Mouse (Mus musculus) intestine, embryonic 15.5 days (tissue): ENCODE results near the gene Hoxa5. TPM values are rescaled to one million over a fixed set of nuclear protein-coding genes. Genes with fewer than 3 reads are reported as not detected.

Experiments used
- ATAC-seq: fragments of 200-750 bp; cut with Nextera tagmentation; 2 replicates; pipeline ENCODE4 v1.8.0; 2017; ENCODE audit warnings: moderate TSS enrichment, moderate library complexity
- H3K27ac ChIP-seq: fragments of 300-500 bp; sonication (generic); 2 replicates; pipeline ENCODE4 v1.5.1; 2015; ENCODE audit warnings: mild to moderate bottlenecking, inconsistent platforms
- H3K27me3 ChIP-seq: fragments of 300-500 bp; sonication (generic); replicated peaks from 2 replicates; pipeline ENCODE4 v1.6.1; 2015; ENCODE audit warnings: inconsistent platforms
- H3K36me3 ChIP-seq: fragments of 300-500 bp; sonication (generic); 2 replicates; pipeline ENCODE4 v1.6.1; 2015; ENCODE audit warnings: inconsistent platforms
- H3K4me1 ChIP-seq: fragments of 300-500 bp; sonication (generic); replicated peaks from 2 replicates; pipeline ENCODE4 v1.6.1; 2015; ENCODE audit warnings: inconsistent platforms
- H3K4me2 ChIP-seq: fragments of 300-500 bp; sonication (generic); replicated peaks from 2 replicates; pipeline ENCODE4 v1.6.1; 2015; ENCODE audit warnings: mild to moderate bottlenecking, inconsistent platforms
- H3K4me3 ChIP-seq: fragments of 300-500 bp; sonication (generic); replicated peaks from 2 replicates; pipeline ENCODE4 v1.5.1; 2015; ENCODE audit warnings: inconsistent platforms
- H3K9ac ChIP-seq: fragments of 300-500 bp; sonication (generic); 2 replicates; pipeline ENCODE4 v1.6.1; 2015; ENCODE audit warnings: inconsistent platforms
- H3K9me3 ChIP-seq: fragments of 300-500 bp; sonication (generic); 2 replicates; pipeline ENCODE4 v1.6.1; 2016; ENCODE audit warnings: inconsistent platforms
- WGBS: fragments of 180-500 bp; shearing (Covaris S2); methylation state at CpG from one replicate; pipeline ENCODE4 v1.1.7; 2015; 5-methylcytosine and 5-hydroxymethylcytosine counted together
- polyA plus RNA-seq: library from polyadenylated mRNA; unstranded; fragments of >200 nt; fragmentation: Nextera tagmentation; extraction: Ambion mirVana; gene quantifications from 2 replicates; pipeline ENCODE4 v1.2.1, GENCODE M21; 2015

Hoxa5 gene
- polyA plus RNA-seq, 1 experiment from 2014 or later = 25.1 TPM

- Histone ChIP-seq H3K9ac (no peak overlapping the region), H3K4me3 (0 out of 2 replicates have a peak overlapping the region, but pooled peaks have one; percentile 9), H3K27me3 (peaks cover 57% of the 10 kb centered on the region), H3K36me3 (no peaks in the 10 kb centered on the region), H3K4me1 (peaks cover 34% of the 10 kb centered on the region), H3K4me2 (peak overlapping the region; percentile 91), H3K27ac (0 out of 2 replicates have a peak overlapping the region, but pooled peaks have one; percentile 33), H3K9me3 (no peaks in the 10 kb centered on the region)
- ATAC-seq = no peak
Measured at GRCm38 (mm10) chr6:52207684-52207976, 3.2 kb upstream of the Hoxa5 start.

- Histone ChIP-seq H3K27ac (0 out of 2 replicates have a peak overlapping the region, but pooled peaks have one; percentile 33), H3K9me3 (no peaks in the 10 kb centered on the region), H3K27me3 (peaks cover 55% of the 10 kb centered on the region)
Measured at GRCm38 (mm10) chr6:52206882-52207683, 2.7 kb upstream of the Hoxa5 start.

GRCm38 (mm10) chr6:52205638-52206621 lies 1.5 kb upstream of the Hoxa5 start:
- peak overlapping the region; percentile 45 for H3K27ac ChIP-seq
- peaks cover 27% of the 10 kb centered on the region for H3K4me1 ChIP-seq
- H3K9me3 ChIP-seq = no peaks in the 10 kb centered on the region
- peak overlapping the region; percentile 14 for H3K4me3 ChIP-seq
- ATAC-seq = no peak
- peak overlapping the region; percentile 91 for H3K4me2 ChIP-seq
- 30% methylated on average over 55 of the region's 55 CpGs for WGBS
- no peaks in the 10 kb centered on the region for H3K36me3 ChIP-seq
- peak overlapping the region; percentile 9; the same call in 1 of the 2 replicates for H3K9ac ChIP-seq
- H3K27me3 ChIP-seq = peaks cover 45% of the 10 kb centered on the region

More at GRCm38 (mm10) chr6:52206882-52207683, 2.7 kb upstream of the Hoxa5 start:
- Histone ChIP-seq H3K4me3 (peak overlapping the region; percentile 9; the same call in 1 of the 2 replicates), H3K36me3 (no peaks in the 10 kb centered on the region), H3K4me2 (peak overlapping the region; percentile 91), H3K4me1 (peaks cover 38% of the 10 kb centered on the region), H3K9ac (0 out of 2 replicates have a peak overlapping the region, but pooled peaks have one; percentile 9)
- ATAC-seq = no peak
- 30% methylated on average over 4 of the region's 4 CpGs for WGBS

- 31% methylated on average over 14 of the region's 14 CpGs for WGBS
- Histone ChIP-seq H3K4me2 (peak overlapping the region; percentile 91), H3K4me1 (peaks cover 30% of the 10 kb centered on the region), H3K4me3 (peak overlapping the region; percentile 4; the same call in 1 of the 2 replicates), H3K36me3 (no peaks in the 10 kb centered on the region), H3K9me3 (no peaks in the 10 kb centered on the region), H3K9ac (peak overlapping the region; percentile 9; the same call in 1 of the 2 replicates), H3K27me3 (peaks cover 43% of the 10 kb centered on the region), H3K27ac (peak overlapping the region; percentile 45)
- ATAC-seq = no peak
Measured at GRCm38 (mm10) chr6:52205221-52205620, 834 bp upstream of the Hoxa5 start.

- no peak for ATAC-seq
- Histone ChIP-seq H3K4me3 (peak overlapping the region; percentile 60), H3K27me3 (peaks cover 27% of the 10 kb centered on the region), H3K27ac (peak overlapping the region; percentile 73), H3K9ac (peak overlapping the region; percentile 81), H3K9me3 (no peaks in the 10 kb centered on the region), H3K4me1 (peaks cover 21% of the 10 kb centered on the region), H3K36me3 (no peaks in the 10 kb centered on the region), H3K4me2 (peak overlapping the region; percentile 91)
- WGBS = 3% methylated on average over 45 of the region's 46 CpGs
Measured at GRCm38 (mm10) chr6:52203371-52204049, 877 bp downstream of the Hoxa5 start.

DNA sequence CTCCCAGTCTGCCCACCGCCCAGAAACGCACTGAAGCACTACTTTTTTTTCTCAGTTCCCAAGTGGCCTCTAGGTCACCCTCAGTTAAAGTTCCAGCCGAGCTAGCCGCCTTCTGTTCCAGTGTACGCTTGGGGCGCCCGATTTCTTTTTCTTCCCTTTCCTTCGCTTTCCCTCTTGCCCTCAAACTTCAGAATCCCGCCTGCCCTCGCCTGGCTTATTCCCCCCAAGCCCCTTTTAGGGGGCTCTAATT lies 1.3 kb downstream of the Hoxa5 start:
- Histone ChIP-seq H3K4me1 (peaks cover 17% of the 10 kb centered on the region), H3K9ac (peak overlapping the region; percentile 81), H3K27me3 (peaks cover 24% of the 10 kb centered on the region), H3K9me3 (no peaks in the 10 kb centered on the region), H3K4me2 (peak overlapping the region; percentile 91), H3K36me3 (no peaks in the 10 kb centered on the region), H3K27ac (peak overlapping the region; percentile 73; the same call in 1 of the 2 replicates), H3K4me3 (peak overlapping the region; percentile 60)
- WGBS = 15% methylated on average over 10 of the region's 10 CpGs
- ATAC-seq = no peak

- peaks cover 16% of the 10 kb centered on the region for H3K4me1 ChIP-seq
Measured at GRCm38 (mm10) chr6:52202362-52203120, 1.8 kb downstream of the Hoxa5 start.

GRCm38 (mm10) chr6:52201269-52201668 lies 3.1 kb downstream of the Hoxa5 start:
- ATAC-seq = no peak
- peak overlapping the region; percentile 27; the same call in 1 of the 2 replicates for H3K4me3 ChIP-seq
- H3K4me2 ChIP-seq = peak overlapping the region; percentile 91
- H3K36me3 ChIP-seq = no peaks in the 10 kb centered on the region
- H3K4me1 ChIP-seq = peaks cover 16% of the 10 kb centered on the region
- H3K9me3 ChIP-seq = no peaks in the 10 kb centered on the region
- H3K27me3 ChIP-seq = peaks cover 13% of the 10 kb centered on the region
- H3K27ac ChIP-seq = peak overlapping the region; percentile 49; the same call in 1 of the 2 replicates
- 0 out of 2 replicates have a peak overlapping the region, but pooled peaks have one; percentile 14 for H3K9ac ChIP-seq
- 43% methylated on average over 1 of the region's 1 CpGs for whole genome bisulfite sequencing

More at GRCm38 (mm10) chr6:52202362-52203120, 1.8 kb downstream of the Hoxa5 start:
- Histone ChIP-seq H3K27ac (0 out of 2 replicates have a peak overlapping the region, but pooled peaks have one; percentile 52), H3K27me3 (peaks cover 22% of the 10 kb centered on the region), H3K4me3 (peak overlapping the region; percentile 60), H3K4me2 (peak overlapping the region; percentile 91), H3K9ac (peak overlapping the region; percentile 81), H3K36me3 (no peaks in the 10 kb centered on the region), H3K9me3 (no peaks in the 10 kb centered on the region)
- WGBS = 33% methylated on average over 22 of the region's 22 CpGs
- no peak for ATAC-seq

DNA sequence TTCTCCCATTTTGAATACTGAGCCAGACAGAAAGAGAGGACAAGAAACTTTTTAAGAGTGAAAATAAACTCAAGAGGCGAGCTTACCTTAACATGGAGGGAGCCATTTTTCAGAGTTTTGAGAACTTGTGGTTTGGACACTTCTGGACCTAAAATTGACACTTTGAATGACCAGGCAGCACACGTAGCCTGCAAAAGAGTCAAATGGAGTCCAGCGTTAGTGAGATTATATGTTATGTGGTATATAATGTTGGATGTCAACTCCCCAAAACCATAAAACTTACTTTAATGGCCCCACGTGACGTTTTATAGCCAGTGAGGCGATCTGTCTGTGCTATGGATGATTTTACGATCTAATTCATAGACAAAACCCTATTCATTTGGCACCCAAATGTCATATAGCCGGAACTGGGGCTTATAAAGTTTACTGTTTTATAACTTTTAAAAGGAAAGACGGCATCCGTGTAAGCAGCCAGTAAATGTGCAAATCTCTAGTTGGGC lies 3.6 kb downstream of the Hoxa5 start:
- WGBS = 21% methylated on average over 10 of the region's 10 CpGs
- no peaks in the 10 kb centered on the region for H3K9me3 ChIP-seq
- H3K27me3 ChIP-seq = peaks cover 8% of the 10 kb centered on the region; the same call in 1 of the 2 replicates
- peak overlapping the region; percentile 27 for H3K4me3 ChIP-seq
- peak overlapping the region; percentile 49 for H3K27ac ChIP-seq
- peak; percentile 68 for ATAC-seq
- peak overlapping the region; percentile 24 for H3K9ac ChIP-seq
- peaks cover 15% of the 10 kb centered on the region for H3K4me1 ChIP-seq
- no peaks in the 10 kb centered on the region for H3K36me3 ChIP-seq
- peak overlapping the region; percentile 91 for H3K4me2 ChIP-seq

- H3K4me1 ChIP-seq = peaks cover 15% of the 10 kb centered on the region; the same call in 1 of the 2 replicates
- peak; percentile 57 for ATAC-seq
- peak overlapping the region; percentile 24 for H3K9ac ChIP-seq
- H3K27ac ChIP-seq = peak overlapping the region; percentile 46
- H3K27me3 ChIP-seq = peaks cover 2% of the 10 kb centered on the region; the same call in 1 of the 2 replicates
- no peaks in the 10 kb centered on the region for H3K9me3 ChIP-seq
- H3K4me3 ChIP-seq = peak overlapping the region; percentile 27
- H3K4me2 ChIP-seq = peak overlapping the region; percentile 91
- no peaks in the 10 kb centered on the region for H3K36me3 ChIP-seq
- 20% methylated on average over 30 of the region's 30 CpGs for WGBS
Measured at GRCm38 (mm10) chr6:52200073-52200750, 4.2 kb downstream of the Hoxa5 start.
